Mouse (Mus musculus): Measurements from ENCODE around the gene Erich3. TPM values are rescaled to one million over a fixed set of nuclear protein-coding genes. Genes with fewer than 3 reads are reported as not detected.

Gene Erich3
- polyA plus RNA-seq, 1 experiment from 2014 or later: 0.05 TPM

GRCm38 (mm10) chr3:154731431-154731830 is 67.8 kb downstream of the Erich3 start:
- Histone ChIP-seq H3K4me3 (ENCODE audit: low read depth, low read length) (no peak overlapping the region), H3K9me3 (ENCODE audit: control insufficient read depth, low read length) (no peaks in the 10 kb centered on the region), H3K4me1 (replicated peaks; ENCODE audit: control insufficient read depth, insufficient read depth) (no peaks in the 10 kb centered on the region), H3K4me2 (replicated peaks; ENCODE audit: low read depth) (no peak overlapping the region), H3K27ac (replicated peaks) (no peak overlapping the region), H3K27me3 (ENCODE audit: control insufficient read depth, insufficient read depth, low read length) (no peaks in the 10 kb centered on the region), H3K9ac (ENCODE audit: low read length) (no peak overlapping the region), H3K36me3 (ENCODE audit: control insufficient read depth, insufficient read depth, low read length) (no peaks in the 10 kb centered on the region)
- TF ChIP-seq EP300 (optimal IDR thresholded peaks at IDR 0.05) (no peak), CTCF (IDR thresholded peaks at IDR 0.05; ENCODE audit: low read depth) (no peak)
- DNase-seq (ENCODE audit: low spot score) (no peak), ATAC-seq (ENCODE audit: low FRiP score, low TSS enrichment) (no peak)
- 88% methylated on average over 10 of the region's 10 CpGs for WGBS

- Histone ChIP-seq H3K4me2 (replicated peaks; ENCODE audit: low read depth) (no peak overlapping the region), H3K9me3 (ENCODE audit: control insufficient read depth, low read length) (no peaks in the 10 kb centered on the region), H3K9ac (ENCODE audit: low read length) (no peak overlapping the region), H3K27me3 (ENCODE audit: control insufficient read depth, insufficient read depth, low read length) (no peaks in the 10 kb centered on the region), H3K4me3 (ENCODE audit: low read depth, low read length) (no peak overlapping the region), H3K27ac (replicated peaks) (no peak overlapping the region), H3K4me1 (replicated peaks; ENCODE audit: control insufficient read depth, insufficient read depth) (no peaks in the 10 kb centered on the region), H3K36me3 (ENCODE audit: control insufficient read depth, insufficient read depth, low read length) (no peaks in the 10 kb centered on the region)
- no peak for TF ChIP-seq EP300 (optimal IDR thresholded peaks at IDR 0.05)
- TF ChIP-seq CTCF (IDR thresholded peaks at IDR 0.05; ENCODE audit: low read depth): no peak
- ATAC-seq (ENCODE audit: low FRiP score, low TSS enrichment) (no peak), DNase-seq (ENCODE audit: low spot score) (no peak)
- WGBS: 75% methylated on average over 5 of the region's 5 CpGs
These were observed 77.8 kb downstream of the Erich3 start for GRCm38 (mm10) chr3:154741496-154741895.

GRCm38 (mm10) chr3:154742927-154743326 is 79.3 kb downstream of the Erich3 start:
- H3K27ac ChIP-seq (replicated peaks): no peak overlapping the region
- no peak overlapping the region for H3K9ac ChIP-seq (ENCODE audit: low read length)
- H3K4me2 ChIP-seq (replicated peaks; ENCODE audit: low read depth): no peak overlapping the region
- ATAC-seq (ENCODE audit: low FRiP score, low TSS enrichment): no peak
- H3K36me3 ChIP-seq (ENCODE audit: control insufficient read depth, insufficient read depth, low read length): no peaks in the 10 kb centered on the region
- no peaks in the 10 kb centered on the region for H3K4me1 ChIP-seq (replicated peaks; ENCODE audit: control insufficient read depth, insufficient read depth)
- H3K9me3 ChIP-seq (ENCODE audit: control insufficient read depth, low read length): no peaks in the 10 kb centered on the region
- no peak overlapping the region for H3K4me3 ChIP-seq (ENCODE audit: low read depth, low read length)
- TF ChIP-seq EP300 (optimal IDR thresholded peaks at IDR 0.05) (no peak), CTCF (IDR thresholded peaks at IDR 0.05; ENCODE audit: low read depth) (no peak)
- WGBS: 52% methylated on average over 5 of the region's 5 CpGs
- DNase-seq (ENCODE audit: low spot score): no peak
- no peaks in the 10 kb centered on the region for H3K27me3 ChIP-seq (ENCODE audit: control insufficient read depth, insufficient read depth, low read length)

- Histone ChIP-seq H3K4me1 (replicated peaks; ENCODE audit: control insufficient read depth, insufficient read depth) (no peaks in the 10 kb centered on the region), H3K4me2 (replicated peaks; ENCODE audit: low read depth) (no peak overlapping the region), H3K9me3 (ENCODE audit: control insufficient read depth, low read length) (no peaks in the 10 kb centered on the region), H3K4me3 (ENCODE audit: low read depth, low read length) (no peak overlapping the region), H3K27me3 (ENCODE audit: control insufficient read depth, insufficient read depth, low read length) (no peaks in the 10 kb centered on the region), H3K9ac (ENCODE audit: low read length) (no peak overlapping the region), H3K27ac (replicated peaks) (no peak overlapping the region), H3K36me3 (ENCODE audit: control insufficient read depth, insufficient read depth, low read length) (no peaks in the 10 kb centered on the region)
- TF ChIP-seq CTCF (IDR thresholded peaks at IDR 0.05; ENCODE audit: low read depth): no peak
- TF ChIP-seq EP300 (optimal IDR thresholded peaks at IDR 0.05): no peak
- WGBS: 83% methylated on average over 2 of the region's 2 CpGs
- no peak for ATAC-seq (ENCODE audit: low FRiP score, low TSS enrichment)
- no peak for DNase-seq (ENCODE audit: low spot score)
These were observed 80.7 kb downstream of the Erich3 start for GRCm38 (mm10) chr3:154744317-154744716.

GRCm38 (mm10) chr3:154754505-154754904 is 90.8 kb downstream of the Erich3 start:
- no peaks in the 10 kb centered on the region for H3K36me3 ChIP-seq (ENCODE audit: control insufficient read depth, insufficient read depth, low read length)
- no peaks in the 10 kb centered on the region for H3K27me3 ChIP-seq (ENCODE audit: control insufficient read depth, insufficient read depth, low read length)
- no peak overlapping the region for H3K27ac ChIP-seq (replicated peaks)
- TF ChIP-seq CTCF (IDR thresholded peaks at IDR 0.05; ENCODE audit: low read depth): no peak
- no peak for TF ChIP-seq EP300 (optimal IDR thresholded peaks at IDR 0.05)
- DNase-seq (ENCODE audit: low spot score) (no peak), ATAC-seq (ENCODE audit: low FRiP score, low TSS enrichment) (no peak)
- no peak overlapping the region for H3K9ac ChIP-seq (ENCODE audit: low read length)
- 36% methylated on average over 3 of the region's 3 CpGs for WGBS
- H3K9me3 ChIP-seq (ENCODE audit: control insufficient read depth, low read length): no peaks in the 10 kb centered on the region
- H3K4me3 ChIP-seq (ENCODE audit: low read depth, low read length): no peak overlapping the region
- H3K4me1 ChIP-seq (replicated peaks; ENCODE audit: control insufficient read depth, insufficient read depth): no peaks in the 10 kb centered on the region
- no peak overlapping the region for H3K4me2 ChIP-seq (replicated peaks; ENCODE audit: low read depth)

- no peaks in the 10 kb centered on the region for H3K4me1 ChIP-seq (replicated peaks; ENCODE audit: control insufficient read depth, insufficient read depth)
- no peaks in the 10 kb centered on the region for H3K36me3 ChIP-seq (ENCODE audit: control insufficient read depth, insufficient read depth, low read length)
- no peak for DNase-seq (ENCODE audit: low spot score)
- H3K27ac ChIP-seq (replicated peaks): no peak overlapping the region
- TF ChIP-seq EP300 (optimal IDR thresholded peaks at IDR 0.05): no peak
- TF ChIP-seq CTCF (IDR thresholded peaks at IDR 0.05; ENCODE audit: low read depth): no peak
- no peaks in the 10 kb centered on the region for H3K27me3 ChIP-seq (ENCODE audit: control insufficient read depth, insufficient read depth, low read length)
- H3K4me3 ChIP-seq (ENCODE audit: low read depth, low read length): no peak overlapping the region
- no peak for ATAC-seq (ENCODE audit: low FRiP score, low TSS enrichment)
- H3K4me2 ChIP-seq (replicated peaks; ENCODE audit: low read depth): no peak overlapping the region
- H3K9ac ChIP-seq (ENCODE audit: low read length): no peak overlapping the region
- H3K9me3 ChIP-seq (ENCODE audit: control insufficient read depth, low read length): no peaks in the 10 kb centered on the region
- 56% methylated on average over 3 of the region's 3 CpGs for WGBS
These were observed 91.6 kb downstream of the Erich3 start for GRCm38 (mm10) chr3:154755225-154755624.
